In the genomic region with DNA sequence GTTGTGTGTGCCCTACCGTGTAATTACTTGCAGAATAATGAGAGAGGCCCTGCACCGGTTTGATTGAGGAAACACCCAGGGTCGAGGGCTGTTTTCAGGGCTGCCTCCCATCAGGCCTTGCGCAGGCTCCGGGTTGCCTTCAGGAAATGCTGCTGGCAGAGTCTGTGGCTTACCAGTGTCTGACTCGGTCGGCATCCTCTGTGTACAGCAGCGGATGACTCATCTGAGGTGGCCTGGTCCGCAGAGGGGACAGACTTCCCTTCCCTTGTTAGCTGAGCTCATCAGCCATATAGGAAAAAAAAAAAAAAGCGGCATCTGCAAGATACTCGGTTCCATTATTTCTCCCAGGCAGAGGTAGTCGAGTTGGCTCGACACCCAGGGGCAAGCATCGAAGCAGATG, we compare ENCODE assay signal across 9 mouse cellular contexts.
DNase-seq lines count a peak whose midpoint lies in the region; ATAC-seq lines count a peak whose summit lies in the region.
"Had no signal": no experiment of that assay in that cellular context is flagged by ENCODE, and none has a peak within 500 bp of the region (broad histone marks: within the 10 kb centered on the region; RNA-seq: fewer than 3 reads in every experiment).

No protein-coding gene starts in this region.

- H3K9me3 ChIP-seq in forebrain, embryonic 14.5 days (replicated peaks; ENCODE audit: control insufficient read depth, low read length): no peaks in the 10 kb centered on the region
- H3K9me3 ChIP-seq in liver, embryonic 12.5 days (replicated peaks): no peaks in the 10 kb centered on the region

- peak; percentile 62 for ATAC-seq in forebrain, embryonic 14.5 days
- peak; percentile 67; the same call in 1 of the 2 replicates for ATAC-seq in liver, embryonic 12.5 days
- ATAC-seq in erythroblast, adult 5-6 weeks (replicated peaks; ENCODE audit: low FRiP score, poor library complexity, severe bottlenecking): no peak

- no peaks in the 10 kb centered on the region; the same call in 1 of the 2 replicates for H3K4me1 ChIP-seq in forebrain, embryonic 14.5 days (ENCODE audit: control insufficient read depth, insufficient read depth, low read length)
- no peaks in the 10 kb centered on the region for H3K4me1 ChIP-seq in liver, embryonic 12.5 days

- H3K4me3 ChIP-seq in forebrain, embryonic 14.5 days (ENCODE audit: low read depth, low read length): no peak overlapping the region
- H3K4me3 ChIP-seq in liver, embryonic 12.5 days: no peak overlapping the region
- H3K4me3 ChIP-seq: left cerebral cortex, adult 2 months had no signal

- no peak overlapping the region for H3K4me2 ChIP-seq in forebrain, embryonic 14.5 days (ENCODE audit: low read length)
- no peak overlapping the region for H3K4me2 ChIP-seq in liver, embryonic 12.5 days

- DNase-seq in layer of hippocampus, adult 11-12 months (ENCODE audit: low spot score): peak; percentile 63
- no peak for DNase-seq in layer of hippocampus, postnatal 25 days (ENCODE audit: extremely low spot score in 1 of 2, low spot score in 1 of 2)
- peak; percentile 83 for DNase-seq in T-cell, adult 2 months (ENCODE audit: low spot score)
- DNase-seq in forebrain, embryonic 14.5 days (ENCODE audit: low spot score): peak; percentile 40
- DNase-seq in induced T-regulatory cell, adult 2 months (ENCODE audit: low read depth): peak; percentile 75
- peak; percentile 73 for DNase-seq in naive thymus-derived CD4-positive, alpha-beta T cell, adult 2 months (ENCODE audit: low read depth)

- H3K36me3 ChIP-seq in forebrain, embryonic 14.5 days (ENCODE audit: control insufficient read depth, insufficient read depth, low read length): no peaks in the 10 kb centered on the region
- H3K36me3 ChIP-seq in liver, embryonic 12.5 days: no peaks in the 10 kb centered on the region

- 47% methylated on average over 14 of the region's 14 CpGs for WGBS in forebrain, embryonic 14.5 days
- WGBS in liver, embryonic 12.5 days (ENCODE audit: insufficient replicate concordance): 24% methylated on average over 14 of the region's 14 CpGs

- H3K27ac ChIP-seq in forebrain, embryonic 14.5 days (ENCODE audit: low read depth, low read length): peak overlapping the region; percentile 56; the same call in 1 of the 2 replicates
- no peak overlapping the region for H3K27ac ChIP-seq in liver, embryonic 12.5 days
- H3K27ac ChIP-seq: left cerebral cortex, adult 2 months had no signal

- no peak overlapping the region; the same call in 1 of the 2 replicates for H3K9ac ChIP-seq in forebrain, embryonic 14.5 days (ENCODE audit: low read length)
- H3K9ac ChIP-seq in liver, embryonic 12.5 days: no peak overlapping the region

- no peaks in the 10 kb centered on the region for H3K27me3 ChIP-seq in forebrain, embryonic 14.5 days (replicated peaks; ENCODE audit: control insufficient read depth, insufficient read depth, low read length)
- no peaks in the 10 kb centered on the region for H3K27me3 ChIP-seq in liver, embryonic 12.5 days (replicated peaks)

Comparison
In these comparisons a context has a peak if more than half of its experiments do, and no peak if none do; other contexts are left out.
1. DNase-seq: peak in layer of hippocampus, adult 11-12 months (single experiment), T-cell, adult 2 months (single experiment), forebrain, embryonic 14.5 days (single experiment), induced T-regulatory cell, adult 2 months (single experiment) and naive thymus-derived CD4-positive, alpha-beta T cell, adult 2 months (single experiment); none in layer of hippocampus, postnatal 25 days (0 of 2).